Mouse (Mus musculus) CH12.LX (cell line): ENCODE data around the gene Rpp38.

ENCODE experiments used
- BHLHE40 ChIP-seq: IDR thresholded peaks from 2 replicates; pipeline ENCODE4 v1.6.1; 2011; ENCODE audit warnings: mild to moderate bottlenecking, low read depth, low read length, improper control_type of control experiment
- CHD2 ChIP-seq: IDR thresholded peaks from 2 replicates; pipeline ENCODE4 v1.6.1; 2011; ENCODE audit warnings: low read length, improper control_type of control experiment
- MXI1 ChIP-seq: IDR thresholded peaks from 2 replicates; pipeline ENCODE4 v1.6.1; 2011; ENCODE audit warnings: mild to moderate bottlenecking, low read depth, low read length, improper control_type of control experiment
- POLR2A ChIP-seq: IDR thresholded peaks from 2 replicates; pipeline ENCODE4 v1.6.1; 2011; ENCODE audit warnings: low read depth, mild to moderate bottlenecking, improper control_type of control experiment, low read length
- RAD21 ChIP-seq: IDR thresholded peaks from 2 replicates; pipeline ENCODE4 v1.6.1; 2011; ENCODE audit warnings: low read depth, mild to moderate bottlenecking, low read length, improper control_type of control experiment, moderate library complexity
- RCOR1 ChIP-seq: conservative IDR thresholded peaks from 2 replicates; pipeline ENCODE4 v1.6.1; 2012; ENCODE audit warnings: low read depth, mild to moderate bottlenecking, inconsistent platforms, low read length, improper control_type of control experiment
- SMC3 ChIP-seq: IDR thresholded peaks from 2 replicates; pipeline ENCODE4 v1.6.1; 2011; ENCODE audit warnings: low read depth, low read length, improper control_type of control experiment
- UBTF ChIP-seq: IDR thresholded peaks from 2 replicates; pipeline ENCODE4 v1.6.1; 2012; ENCODE audit warnings: low read depth, mild to moderate bottlenecking, inconsistent platforms, low read length, improper control_type of control experiment, moderate library complexity
- USF1 ChIP-seq: IDR thresholded peaks from 2 replicates; pipeline ENCODE4 v1.6.1; 2014; ENCODE audit warnings: low read depth, mild to moderate bottlenecking, inconsistent platforms, low read length, improper control_type of control experiment
- ZC3H11A ChIP-seq: IDR thresholded peaks from 2 replicates; pipeline ENCODE4 v1.6.1; 2012; ENCODE audit warnings: low read depth, mild to moderate bottlenecking, inconsistent platforms, low read length, improper control_type of control experiment

- no peak for TF ChIP-seq RCOR1
- no peak for TF ChIP-seq UBTF
- no peak for TF ChIP-seq ZC3H11A
- TF ChIP-seq SMC3, result peak; percentile 70
- no peak for TF ChIP-seq POLR2A
- TF ChIP-seq USF1, result no peak
- TF ChIP-seq CHD2, result no peak
- no peak for TF ChIP-seq MXI1
- no peak for TF ChIP-seq BHLHE40
- peak; percentile 48 for TF ChIP-seq RAD21
Observed at GRCm38 (mm10) chr2:3327351-3327750, 5.1 kb downstream of the Rpp38 start.
